Mouse (Mus musculus) thymus, adult 18-20 months (tissue): ENCODE results near the gene Nsun2.
"Not testable (repeated sequence)": the region's sequence is repeated elsewhere in the genome, so short reads cannot be mapped to it uniquely, and the experiment has no call there.

Experiments used
- DNase-seq, 2 experiments: peaks; one replicate each; pipeline ENCODE4 v3.0.0; 2022; ENCODE audit warnings: mixed read lengths in 2 of 2

The Nsun2 gene

DNA sequence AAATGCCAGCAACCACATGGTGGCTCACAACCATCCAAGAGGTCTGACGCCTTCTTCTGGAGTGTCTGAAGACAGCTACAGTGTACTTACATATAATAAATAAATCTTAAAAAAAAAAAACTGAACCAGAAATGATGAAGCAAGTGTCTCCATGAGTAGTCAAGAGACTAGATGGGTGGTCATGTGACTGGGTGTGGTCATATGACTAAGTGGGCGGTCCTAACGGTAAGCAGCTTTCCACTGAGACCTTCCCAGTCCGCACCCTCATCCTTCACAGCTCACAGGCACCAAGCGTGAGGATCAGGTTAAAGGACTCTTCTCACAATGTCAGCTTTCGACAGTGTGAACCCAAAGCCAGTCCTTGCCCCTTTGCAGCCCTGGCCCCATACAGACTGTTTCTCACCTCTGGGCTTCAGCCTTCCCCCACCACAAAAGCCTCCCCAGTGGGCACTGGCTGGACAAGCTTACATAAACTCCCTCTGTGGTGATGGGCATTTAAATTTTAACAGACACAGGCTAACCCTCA, 22.5 kb downstream of the Nsun2 start:
- no peak for DNase-seq

DNA sequence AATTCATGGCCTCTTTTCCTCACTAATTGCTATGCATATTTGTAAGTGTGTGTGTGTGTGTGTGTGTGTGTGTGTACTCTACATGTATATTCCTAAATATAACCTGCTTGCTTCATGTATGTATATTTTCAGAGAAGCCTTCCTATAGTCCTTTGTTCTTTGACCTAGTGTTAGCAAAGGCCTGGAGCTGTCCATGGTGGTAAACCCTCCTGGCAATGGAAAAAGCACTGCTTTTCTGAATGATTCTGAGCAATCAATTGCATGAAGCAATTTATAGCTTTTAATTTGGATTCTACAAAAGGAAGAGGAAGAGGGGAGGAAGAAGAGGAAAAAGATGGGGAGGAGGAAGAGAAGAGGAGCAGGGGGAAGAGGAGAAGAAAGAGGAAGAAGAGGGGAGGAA, 23.2 kb downstream of the Nsun2 start:
- DNase-seq, result no peak

DNA sequence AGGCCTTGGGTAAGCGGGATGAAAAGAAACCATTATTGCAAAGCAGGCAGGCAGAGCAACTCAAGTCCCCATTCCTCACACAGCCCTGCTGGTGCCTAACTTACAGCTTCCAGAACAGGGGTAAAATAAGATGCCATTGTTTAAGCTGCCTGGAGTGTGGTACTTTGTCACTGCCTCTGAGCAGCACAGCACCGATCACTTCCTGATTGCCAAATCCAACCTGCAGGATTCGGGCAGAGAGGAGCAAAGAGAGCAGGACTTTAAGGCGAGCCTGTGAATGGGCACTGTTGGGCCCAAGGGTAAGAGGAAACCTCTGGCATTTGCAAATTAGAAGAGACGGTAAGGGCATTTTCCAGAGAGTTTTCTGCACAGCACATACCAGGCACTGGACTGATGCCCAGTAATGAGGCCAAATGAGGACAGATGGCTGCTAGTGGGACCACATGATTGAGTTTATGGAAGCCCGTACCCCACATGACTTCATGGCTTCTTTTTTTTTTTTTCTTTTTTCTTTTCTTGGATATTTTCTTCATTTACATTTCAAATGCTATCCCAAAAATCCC, 24.6 kb downstream of the Nsun2 start:
- no peak for DNase-seq

DNA sequence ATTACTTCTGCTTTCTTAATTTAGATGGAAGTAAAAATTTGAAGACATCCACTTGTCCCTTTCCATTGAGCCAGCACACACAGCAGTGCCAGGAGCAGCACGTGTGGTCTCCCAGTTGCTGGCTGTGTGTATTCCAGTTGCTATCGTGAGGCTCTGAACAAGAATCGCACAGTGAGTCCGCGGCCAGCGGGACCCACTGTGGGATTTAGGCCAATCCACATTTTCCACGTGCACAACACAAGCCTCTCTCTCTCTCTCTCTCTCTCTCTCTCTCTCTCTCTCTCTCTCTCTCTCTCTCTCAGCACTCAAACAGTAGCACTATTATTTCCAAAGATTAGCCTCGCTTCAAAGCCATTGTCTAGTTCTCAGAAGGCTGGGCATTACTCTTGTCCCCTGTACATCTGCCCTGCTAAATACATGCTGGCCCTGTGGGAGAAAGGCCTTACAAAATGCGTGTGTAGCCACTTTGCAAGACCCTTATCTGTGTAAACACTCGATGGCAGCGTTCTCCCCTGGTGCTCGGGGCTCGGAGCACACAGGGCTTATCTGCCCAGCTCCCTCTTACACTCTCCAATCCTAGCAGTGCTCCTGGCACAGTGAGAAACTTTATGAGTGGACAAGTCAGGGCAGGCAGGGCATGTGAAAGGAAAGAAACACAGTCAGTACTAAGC, 25.9 kb downstream of the Nsun2 start:
- DNase-seq, result no peak

DNA sequence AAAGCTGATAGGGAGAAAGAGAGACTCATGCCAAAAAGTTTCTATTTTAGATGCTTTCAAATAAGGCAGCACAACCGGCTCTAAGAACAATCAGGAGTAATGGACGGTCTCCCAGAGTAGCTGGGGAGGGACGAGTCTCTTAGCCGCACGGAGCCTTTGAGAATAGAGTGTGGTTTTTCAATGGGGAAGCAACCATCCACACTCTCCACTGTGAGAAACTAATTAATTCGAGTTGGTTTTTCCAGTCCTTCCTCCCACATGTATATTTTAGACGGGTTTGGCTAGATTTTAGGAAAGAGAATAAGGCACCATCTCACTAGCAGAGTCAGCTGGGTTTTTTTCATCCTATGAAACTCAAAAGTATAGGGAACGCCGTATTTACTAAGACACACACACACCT, 28.5 kb downstream of the Nsun2 start:
- no peak for DNase-seq

DNA sequence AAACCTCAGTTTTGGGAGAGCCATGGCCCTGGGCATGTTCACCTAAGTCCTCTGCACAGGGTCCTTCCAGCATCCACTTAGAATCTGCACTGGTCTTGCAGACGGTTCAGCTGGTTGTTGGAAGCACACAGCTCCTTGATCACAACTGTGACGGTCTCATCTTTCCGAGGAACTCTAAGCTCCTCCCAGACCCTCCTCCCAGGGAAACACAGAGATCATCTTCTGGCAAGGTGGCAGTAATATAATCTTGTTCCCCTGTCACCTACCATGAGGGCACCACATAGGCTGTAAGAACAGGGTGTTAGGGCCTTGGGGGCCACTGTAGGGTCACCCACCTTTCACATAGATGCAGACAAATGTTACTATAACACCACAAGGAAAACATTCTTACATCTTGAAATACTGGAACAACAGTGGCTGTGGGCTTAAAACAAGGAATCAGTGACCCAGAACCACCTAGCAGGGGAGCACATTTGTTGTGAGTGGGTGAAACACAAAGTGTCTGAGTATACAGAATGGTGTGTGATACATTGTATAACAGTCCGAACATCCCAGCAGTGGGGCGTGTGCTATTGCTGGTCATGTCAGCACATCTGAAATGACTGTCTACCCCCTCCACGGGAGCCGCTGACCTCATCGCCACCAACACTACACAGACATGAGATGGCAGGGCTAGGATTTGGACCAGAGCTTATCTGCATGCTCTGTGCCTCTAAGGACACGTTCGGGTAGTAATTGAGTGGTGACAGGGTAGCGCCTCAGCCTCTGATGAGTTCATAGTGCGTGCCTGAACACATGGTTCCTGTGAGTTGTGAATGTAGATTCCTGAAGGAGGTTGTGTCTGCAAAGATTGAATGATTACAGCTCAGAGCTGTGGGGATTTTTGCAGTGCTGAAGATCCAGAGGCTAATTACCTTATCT, 29.4 kb downstream of the Nsun2 start:
- DNase-seq, result no peak

DNA sequence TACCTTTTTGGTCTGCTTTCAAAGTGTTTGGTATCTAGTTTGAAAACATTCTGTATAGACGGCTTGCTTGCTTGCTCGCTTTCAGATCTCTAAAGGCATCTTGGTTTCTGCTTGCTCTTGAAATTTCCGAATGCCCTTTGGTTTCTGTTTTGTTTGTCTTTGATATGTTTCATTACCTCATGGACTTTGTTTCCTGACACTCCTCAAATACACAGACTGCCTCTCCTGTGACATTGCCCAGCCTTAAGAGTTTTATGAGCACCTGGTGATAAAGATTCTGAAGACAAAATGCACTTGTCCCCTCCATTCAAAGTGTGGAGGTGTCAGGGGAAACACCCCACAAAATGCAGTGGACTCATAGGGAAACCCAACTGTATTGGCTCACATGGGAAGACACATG, 30.4 kb downstream of the Nsun2 start:
- DNase-seq, result no peak

DNA sequence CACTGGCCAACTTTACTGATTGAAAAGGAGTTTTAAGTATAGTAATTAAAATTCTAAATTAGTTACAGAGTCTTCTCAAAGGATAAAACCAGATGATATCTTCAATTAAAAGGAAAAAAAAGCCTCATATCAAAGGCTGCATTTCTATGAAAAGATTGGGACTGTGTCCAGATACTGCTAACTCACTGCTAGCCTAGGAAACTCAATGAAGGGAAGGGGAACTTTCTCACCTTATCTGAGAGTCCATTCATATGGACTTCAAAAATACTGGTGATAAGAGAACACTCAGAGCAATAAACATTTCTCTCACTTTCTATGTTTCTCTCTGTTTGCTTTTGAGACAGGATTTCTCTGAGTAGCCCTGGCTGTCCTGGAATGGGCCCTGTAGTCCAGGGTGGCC, 31.0 kb downstream of the Nsun2 start:
- no peak for DNase-seq

DNA sequence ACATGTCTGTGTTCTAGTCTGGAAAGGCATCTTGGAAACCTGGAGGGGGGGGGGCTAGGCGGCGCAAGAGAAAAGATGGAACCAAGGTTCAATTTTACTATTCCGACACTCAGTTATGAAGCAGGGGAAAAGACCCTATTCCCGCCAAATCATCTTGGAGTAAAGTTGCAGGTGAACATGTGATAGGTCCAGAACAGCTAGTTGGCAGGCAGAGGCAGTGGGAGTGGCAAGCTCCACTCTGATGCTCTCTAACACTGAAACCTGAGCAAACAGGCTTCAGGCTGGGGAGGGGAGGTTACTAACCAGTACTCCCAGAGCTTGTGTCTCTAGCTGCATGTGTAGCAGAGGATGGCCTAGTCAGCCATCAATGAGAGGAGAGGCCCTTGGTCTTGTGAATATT, 31.9 kb downstream of the Nsun2 start:
- not testable (repeated sequence) for DNase-seq

DNA sequence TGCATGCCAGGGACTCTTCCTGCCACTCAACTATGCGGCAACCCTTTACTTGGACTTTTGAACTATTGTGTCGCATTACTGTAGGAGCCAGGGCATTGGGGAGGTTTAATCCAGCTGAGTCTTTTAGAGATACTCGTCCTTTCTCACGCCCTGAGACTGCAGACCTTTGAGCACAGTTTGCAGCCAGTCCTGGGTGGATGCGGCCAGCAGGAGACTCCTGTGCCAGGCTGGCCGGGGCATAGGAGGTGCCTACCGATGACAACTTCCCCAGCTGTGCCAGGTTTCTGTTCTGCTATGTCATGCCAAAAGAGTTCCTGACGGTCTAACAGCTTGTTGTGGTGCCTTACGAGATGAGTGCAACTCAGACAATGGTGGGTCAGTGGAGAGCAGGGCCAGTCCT, 35.7 kb downstream of the Nsun2 start:
- DNase-seq, result no peak

DNA sequence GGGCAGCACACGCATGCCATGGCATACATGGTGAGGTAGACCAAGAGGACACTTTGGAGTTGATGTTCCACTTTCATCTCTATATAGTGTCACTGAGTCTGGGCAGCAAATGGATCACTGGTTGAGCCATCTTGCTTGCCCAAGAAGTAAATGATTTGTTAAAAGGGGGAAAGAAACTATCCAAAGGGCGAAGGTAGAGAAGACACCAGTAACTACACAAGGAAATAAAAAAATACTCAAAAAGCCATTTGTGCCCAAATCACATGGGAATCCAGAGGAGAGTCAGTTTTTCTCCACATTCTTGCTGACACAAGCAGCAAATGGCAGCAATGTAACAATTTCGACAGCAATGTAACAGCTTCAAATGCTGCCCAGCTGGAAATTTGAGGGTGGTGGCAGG, 39.0 kb downstream of the Nsun2 start:
- no peak for DNase-seq

DNA sequence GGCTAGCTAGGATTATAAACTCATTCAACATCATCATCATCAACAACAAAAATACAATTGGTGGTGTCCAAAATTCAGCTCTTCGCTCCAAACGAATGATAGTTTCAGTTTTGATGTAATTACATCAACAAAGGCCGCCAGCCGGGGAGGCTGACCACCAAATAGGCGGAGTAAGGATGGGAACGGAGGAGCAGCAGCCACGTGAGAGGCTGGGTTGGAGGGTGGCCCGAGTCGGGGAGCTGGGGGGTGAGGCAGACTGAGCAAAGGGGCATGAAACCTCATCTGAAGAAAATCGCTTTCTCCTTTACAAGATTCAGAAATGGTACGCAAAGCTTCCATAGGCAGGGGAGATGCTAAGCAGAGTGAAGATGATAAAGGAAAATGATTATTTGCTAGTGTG, 43.1 kb downstream of the Nsun2 start:
- no peak for DNase-seq

DNA sequence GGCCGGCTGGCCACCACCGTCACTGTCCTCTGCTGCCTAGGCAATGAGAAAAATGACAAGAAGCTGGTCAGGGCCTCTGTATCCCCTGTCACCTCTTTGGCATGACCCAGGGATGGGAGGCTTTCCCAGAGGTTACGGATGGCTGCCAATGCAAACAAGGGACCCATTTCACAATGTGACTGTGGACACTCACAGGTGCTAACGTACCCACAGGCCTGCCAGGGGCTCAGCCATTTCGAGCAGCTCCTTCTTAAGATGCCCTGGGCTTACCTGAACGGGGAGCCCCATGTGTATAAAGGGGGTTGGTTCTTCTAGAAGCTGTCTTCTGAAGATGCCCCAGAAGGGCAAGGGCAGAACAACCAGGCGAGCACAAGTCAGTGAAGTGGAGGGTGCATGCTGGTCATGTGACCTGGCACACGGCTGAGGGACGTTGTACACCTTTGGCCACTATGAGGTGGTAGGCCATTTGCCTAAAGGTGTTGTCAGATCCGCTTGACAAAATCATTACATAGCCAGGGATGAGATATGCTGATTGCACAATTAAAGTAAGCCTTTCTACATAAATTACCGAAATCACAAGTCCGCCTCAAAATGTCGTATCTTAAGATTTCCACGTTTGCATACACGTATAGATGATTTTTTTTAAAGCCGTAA, 43.8 kb downstream of the Nsun2 start:
- DNase-seq, result no peak

DNA sequence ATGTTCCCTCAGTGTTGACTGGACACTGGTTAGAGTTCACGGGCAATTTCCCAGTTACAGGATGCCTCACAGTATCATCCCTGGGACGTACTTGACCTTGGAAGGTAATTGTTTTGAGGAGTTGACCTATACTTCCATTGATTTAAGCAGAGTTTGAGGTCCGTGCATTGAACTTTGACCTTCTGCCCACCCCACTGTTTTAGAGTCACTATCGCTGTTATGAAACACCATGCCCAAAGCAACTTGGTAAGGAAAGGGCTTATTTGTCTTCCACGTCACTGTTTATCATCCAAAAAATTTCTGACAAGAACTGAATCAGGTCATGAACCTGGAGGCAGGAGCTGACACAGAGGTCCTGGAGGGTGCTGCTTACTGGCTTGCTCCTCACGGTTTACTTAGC, 48.9 kb downstream of the Nsun2 start:
- no peak for DNase-seq

DNA sequence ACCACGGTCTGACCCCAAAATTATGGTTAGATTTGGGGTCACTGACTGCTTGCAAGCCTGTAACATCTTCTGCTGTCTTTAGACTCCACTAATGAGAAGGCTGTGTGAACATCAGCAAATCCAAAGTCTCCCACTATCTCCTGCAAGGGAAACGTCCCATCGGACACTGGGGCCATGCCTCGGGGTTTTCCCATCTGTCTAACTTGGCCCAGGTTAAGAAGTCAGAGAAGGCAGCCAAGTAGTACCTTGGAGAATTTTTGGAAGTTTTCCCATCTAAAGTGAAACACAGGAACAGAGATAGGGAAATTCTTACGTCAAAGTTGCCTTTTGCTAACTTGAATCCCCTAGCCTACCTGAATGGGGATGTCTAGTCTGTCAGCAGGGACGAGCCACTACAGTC, 50.0 kb downstream of the Nsun2 start:
- no peak for DNase-seq

DNA sequence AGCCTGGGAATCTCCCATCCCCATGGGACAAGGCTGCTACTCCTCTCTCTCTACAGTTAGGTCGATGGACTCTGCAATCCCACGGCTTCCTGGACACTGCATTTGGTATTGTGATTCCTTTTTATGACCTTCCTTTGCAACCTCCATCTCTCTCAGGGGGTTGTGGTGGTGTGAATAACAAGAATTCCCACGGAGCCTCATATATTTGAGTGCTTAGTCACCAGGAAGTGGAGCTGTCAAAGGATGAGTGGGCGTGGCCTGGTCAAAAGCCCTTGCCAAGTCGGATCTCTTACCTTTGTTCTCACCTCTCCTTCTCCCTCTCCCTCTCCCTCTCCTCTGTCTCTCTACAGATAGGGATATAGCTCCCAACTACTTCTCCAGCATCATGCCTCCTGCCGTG, 52.3 kb downstream of the Nsun2 start:
- no peak for DNase-seq

DNA sequence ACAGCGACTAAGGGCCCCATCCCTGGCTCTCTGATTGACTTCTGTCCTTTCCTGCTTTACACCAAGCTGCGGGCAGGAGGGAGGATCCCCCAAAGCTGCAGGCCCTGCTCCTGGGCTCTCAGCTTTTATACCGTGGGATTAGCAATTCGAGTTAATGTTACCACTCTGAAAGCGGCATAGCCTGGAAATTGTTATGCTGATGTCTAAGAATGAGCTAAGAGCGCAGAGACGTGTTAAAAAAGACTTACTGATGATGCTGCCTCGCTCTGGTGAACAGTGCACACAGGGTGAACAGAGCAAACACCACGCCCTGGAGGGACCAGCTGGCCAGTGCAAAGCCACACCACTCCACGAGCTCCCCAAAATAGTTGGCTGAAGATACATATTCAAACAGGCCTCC, 52.8 kb downstream of the Nsun2 start:
- DNase-seq, result no peak

DNA sequence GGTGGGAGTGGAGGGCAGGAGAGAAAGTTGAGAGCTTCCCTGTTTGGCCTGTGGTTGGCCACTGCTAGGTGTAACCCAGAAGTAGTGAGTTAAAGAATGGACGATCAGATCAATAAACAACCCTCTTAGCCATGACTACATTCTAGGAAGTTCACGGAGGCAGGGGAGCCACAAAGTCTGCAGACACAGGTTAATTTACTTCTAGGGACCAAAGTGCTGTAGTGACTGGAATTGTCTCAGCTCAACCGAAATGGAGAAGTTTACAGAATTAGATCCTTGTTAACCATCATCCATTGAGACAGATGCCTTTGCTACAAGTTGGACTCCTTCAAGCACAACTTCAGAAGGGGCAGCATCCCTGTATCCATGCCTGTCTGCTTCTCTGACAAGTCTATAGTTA, 54.3 kb downstream of the Nsun2 start:
- DNase-seq, result no peak

DNA sequence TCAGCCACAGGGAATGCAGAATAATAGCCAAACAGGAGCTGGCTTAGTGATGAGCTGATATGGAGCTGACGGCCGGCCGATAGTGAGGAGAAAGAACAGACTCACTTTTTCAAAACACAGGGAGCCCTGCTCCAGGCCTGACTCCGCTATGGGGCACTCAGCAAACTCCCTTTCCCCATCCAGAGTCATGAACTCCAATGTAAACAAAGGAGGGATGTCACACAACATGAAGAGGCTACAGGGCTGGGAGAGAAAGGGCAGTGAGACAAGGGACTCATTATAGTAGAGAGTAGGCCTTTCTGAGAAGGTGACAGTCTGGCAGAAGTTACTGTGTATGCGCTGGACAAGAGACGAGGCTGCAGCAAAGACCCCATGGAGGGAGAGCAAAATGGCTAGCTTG, 54.7 kb downstream of the Nsun2 start:
- DNase-seq, result no peak

DNA sequence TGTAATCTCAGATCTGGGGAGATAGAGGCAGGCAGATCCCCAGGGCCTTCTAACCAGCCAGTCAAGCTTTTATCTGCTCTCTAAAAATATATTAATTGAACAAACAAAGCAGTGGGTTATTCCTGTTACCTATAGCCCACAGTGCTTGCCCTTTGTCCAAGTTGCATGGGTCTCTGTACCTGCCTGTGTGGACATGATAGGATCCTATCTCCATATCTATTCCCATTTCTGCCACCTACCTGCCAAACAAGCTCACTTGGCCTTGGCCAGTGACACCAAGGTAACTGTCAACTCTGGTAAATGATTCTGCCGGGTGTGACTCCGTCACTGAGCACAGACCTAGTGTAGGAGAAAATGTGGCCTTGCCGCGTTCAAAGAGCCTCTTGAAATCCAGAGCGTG, 57.8 kb downstream of the Nsun2 start:
- no peak for DNase-seq

DNA sequence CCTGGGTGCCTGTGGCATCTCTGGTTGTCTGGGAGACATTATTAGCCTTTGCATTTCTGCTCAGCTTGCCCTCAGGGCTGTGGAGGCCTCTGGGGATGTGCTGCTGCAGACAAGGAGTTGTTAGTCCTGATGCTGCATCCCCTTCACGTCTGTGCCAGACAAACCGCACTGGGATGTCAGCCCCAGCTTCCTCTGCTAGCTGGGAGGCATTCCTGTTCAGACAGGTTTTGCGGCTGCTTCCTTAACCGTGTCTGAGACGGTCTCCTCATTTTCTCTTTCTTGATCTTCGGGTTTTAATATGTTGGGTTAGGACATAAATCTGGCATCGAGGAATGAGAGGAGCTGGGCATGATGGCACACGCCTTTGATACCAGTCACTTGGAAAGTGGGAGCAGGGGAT, 58.7 kb downstream of the Nsun2 start:
- DNase-seq, result no peak

DNA sequence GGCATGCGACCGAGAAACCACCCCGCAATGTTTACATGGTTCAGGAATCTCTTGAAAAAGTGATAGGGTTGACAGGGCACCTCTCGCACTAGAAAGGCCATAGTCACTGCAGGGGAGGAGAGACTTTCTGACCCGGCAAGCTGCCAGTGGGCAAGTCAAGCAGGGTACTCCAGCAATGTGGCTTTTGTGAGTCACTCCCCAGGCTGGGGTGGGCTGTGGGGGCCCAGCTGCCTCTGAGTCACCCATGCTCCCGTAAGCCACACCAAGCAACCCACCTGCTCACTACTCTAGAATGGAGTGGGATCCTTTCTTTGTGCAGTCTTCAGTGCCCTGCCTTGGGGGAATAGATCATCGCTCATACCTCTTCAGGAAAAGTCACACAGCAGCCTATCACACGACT, 59.9 kb downstream of the Nsun2 start:
- no peak for DNase-seq

DNA sequence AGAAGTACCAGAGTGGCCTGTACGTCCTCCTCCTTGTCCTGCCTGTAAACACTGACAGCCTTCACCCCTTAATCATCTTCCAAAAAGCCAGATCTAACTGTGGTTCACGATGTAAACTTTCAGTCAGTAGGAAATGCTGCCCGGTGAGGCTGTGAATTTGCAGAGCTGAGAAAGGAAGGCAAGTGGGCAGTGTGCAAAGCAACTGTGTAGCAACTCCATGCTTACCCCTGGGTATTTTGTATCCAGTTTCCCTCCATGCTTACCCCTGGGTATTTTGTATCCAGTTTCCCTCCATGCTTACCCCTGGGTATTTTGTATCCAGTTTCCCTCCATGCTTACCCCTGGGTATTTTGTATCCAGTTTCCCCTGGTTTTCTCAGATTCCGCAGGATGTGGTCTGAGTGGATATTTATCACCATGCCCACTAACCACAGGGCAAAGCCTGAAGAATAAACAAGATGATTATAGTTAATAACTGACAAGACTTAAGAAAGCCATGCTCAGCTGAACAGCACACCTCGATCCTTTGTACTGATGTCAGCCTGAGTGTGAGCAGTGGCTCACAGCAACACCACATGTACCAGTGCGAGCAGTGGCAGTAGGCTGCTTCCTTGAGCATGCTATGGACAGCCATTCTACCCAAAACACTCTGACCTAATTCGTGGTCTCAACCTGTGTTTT, 61.2 kb downstream of the Nsun2 start:
- no peak for DNase-seq
